Mouse (Mus musculus) neural tube, embryonic 11.5 days (tissue): ENCODE data around the gene Adm. TPM values are rescaled to one million over a fixed set of nuclear protein-coding genes. Genes with fewer than 3 reads are reported as not detected.

Source experiments
- ATAC-seq: fragments of 200-750 bp; cut with Nextera tagmentation; 2 replicates; pipeline ENCODE4 v1.8.0; 2017; ENCODE audit warnings: moderate number of reproducible peaks, mild to moderate bottlenecking, moderate TSS enrichment, moderate library complexity; ENCODE audit not compliant: insufficient read depth, low FRiP score, low TSS enrichment
- DNase-seq: peaks from one replicate; pipeline ENCODE4 v3.0.0-alpha.2; 2015; ENCODE audit warnings: low spot score
- H3K27ac ChIP-seq: fragments of 300-500 bp; sonication (generic); 2 replicates; pipeline ENCODE4 v1.5.1; 2014; ENCODE audit warnings: low read depth, mild to moderate bottlenecking, low read length
- H3K27me3 ChIP-seq: fragments of 300-500 bp; sonication (generic); 2 replicates; pipeline ENCODE4 v1.6.1; 2014; ENCODE audit warnings: mild to moderate bottlenecking, low read length, mixed read lengths; ENCODE audit not compliant: control insufficient read depth, insufficient read depth
- H3K36me3 ChIP-seq: fragments of 300-500 bp; sonication (generic); 2 replicates; pipeline ENCODE4 v1.6.1; 2014; ENCODE audit warnings: mild to moderate bottlenecking, low read length, moderate library complexity, mixed read lengths; ENCODE audit not compliant: control insufficient read depth, insufficient read depth
- H3K4me1 ChIP-seq: fragments of 300-500 bp; sonication (generic); 2 replicates; pipeline ENCODE4 v1.6.1; 2014; ENCODE audit warnings: low read length, mixed read lengths; ENCODE audit not compliant: control insufficient read depth, insufficient read depth
- H3K4me2 ChIP-seq: fragments of 300-500 bp; sonication (generic); 2 replicates; pipeline ENCODE4 v1.6.1; 2014; ENCODE audit warnings: low read depth, mild to moderate bottlenecking, moderate library complexity
- H3K4me3 ChIP-seq: fragments of 300-500 bp; sonication (generic); 2 replicates; pipeline ENCODE4 v1.5.1; 2014; ENCODE audit warnings: low read depth, low read length
- H3K9ac ChIP-seq: fragments of 300-500 bp; sonication (generic); 2 replicates; pipeline ENCODE4 v1.6.1; 2014; ENCODE audit warnings: mild to moderate bottlenecking, low read length
- H3K9me3 ChIP-seq: fragments of 300-500 bp; sonication (generic); 2 replicates; pipeline ENCODE4 v1.6.1; 2016; ENCODE audit warnings: low read length; ENCODE audit not compliant: control insufficient read depth
- WGBS: fragments of 180-500 bp; shearing (Covaris S2); extraction: QIAGEN DNeasy Blood & Tissue Kit; methylation state at CpG from one replicate; pipeline ENCODE4 v1.1.7; 2014; 5-methylcytosine and 5-hydroxymethylcytosine counted together
- polyA plus RNA-seq: library from polyadenylated mRNA; unstranded; fragments of >200 nt; fragmentation: Nextera tagmentation; extraction: Ambion mirVana; gene quantifications from 2 replicates; pipeline ENCODE4 v1.2.1, GENCODE M21; 2014

Gene Adm
- polyA plus RNA-seq, 1 experiment from 2014 or later: 3.4 TPM

DNA sequence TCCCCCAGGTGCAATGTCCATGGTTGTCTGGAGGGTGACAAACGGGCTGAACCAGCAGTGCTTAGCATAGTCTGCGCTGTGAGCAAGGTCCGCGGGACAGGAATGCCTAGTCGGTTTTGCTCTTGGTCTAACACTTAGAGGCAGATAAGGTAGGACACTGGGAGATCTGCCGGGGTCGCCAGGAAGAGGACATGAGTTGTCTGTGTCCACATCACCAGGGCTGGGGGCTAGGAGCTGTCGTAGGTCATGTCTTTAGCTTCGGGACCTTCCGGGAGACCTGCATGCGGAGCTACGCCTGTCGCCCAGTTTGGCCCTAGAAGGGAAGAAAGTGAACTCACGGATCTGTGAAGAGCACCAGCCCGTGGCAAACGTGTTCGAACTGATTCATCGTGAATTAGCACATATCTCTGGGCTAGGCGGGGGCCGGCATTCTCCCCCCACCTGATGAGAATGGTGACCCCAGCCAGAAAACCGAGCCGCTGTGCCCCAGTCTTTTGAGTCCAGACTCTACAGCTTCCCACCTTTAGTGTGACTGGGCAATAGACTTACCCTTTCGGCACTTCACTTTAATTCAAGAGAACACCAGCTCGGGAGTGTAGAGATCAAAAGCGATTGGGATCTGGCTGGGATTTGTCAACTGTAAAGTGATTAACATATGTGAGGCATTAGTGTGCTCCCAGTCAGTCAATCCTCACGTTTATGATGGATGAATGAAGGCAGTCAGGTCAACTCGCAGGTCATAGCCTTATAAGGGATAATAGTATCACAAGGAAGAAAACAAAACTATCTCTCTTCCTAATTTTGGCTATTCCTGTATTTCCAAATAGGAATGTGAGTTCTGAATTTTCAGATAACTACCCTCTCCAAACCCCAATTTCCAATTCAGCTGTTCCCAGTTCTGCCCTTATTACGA is 1.0 kb upstream of the Adm start:
- no peaks in the 10 kb centered on the region for H3K36me3 ChIP-seq
- no peak overlapping the region for H3K27ac ChIP-seq
- H3K9me3 ChIP-seq: no peaks in the 10 kb centered on the region
- peaks cover 52% of the 10 kb centered on the region for H3K27me3 ChIP-seq
- DNase-seq (peak; percentile 19), ATAC-seq (no peak)
- 2% methylated on average over 28 of the region's 28 CpGs for WGBS
- H3K4me1 ChIP-seq: peaks cover 22% of the 10 kb centered on the region
- peak overlapping the region; percentile 25 for H3K4me2 ChIP-seq
- peak overlapping the region; percentile 13 for H3K4me3 ChIP-seq
- no peak overlapping the region for H3K9ac ChIP-seq

DNA sequence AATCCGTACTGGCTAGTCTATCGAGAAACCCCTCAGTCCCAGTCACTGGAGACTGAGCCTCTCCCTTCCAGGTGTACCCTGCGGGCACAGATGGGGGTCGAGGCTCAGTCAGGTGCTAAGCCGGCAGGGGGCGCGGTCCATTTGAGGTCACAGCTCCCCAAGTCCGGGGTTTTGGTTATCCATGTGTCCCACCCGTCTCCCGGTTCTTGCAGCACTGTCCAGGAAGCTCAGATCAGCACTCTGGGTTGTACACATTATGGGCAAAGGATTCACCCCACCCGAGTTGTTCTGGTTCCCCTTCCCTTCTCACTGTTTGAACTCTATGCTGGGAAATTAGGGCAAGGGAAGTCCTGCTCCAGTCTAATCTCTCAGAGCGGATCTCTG is 370 bp upstream of the Adm start:
- no peak overlapping the region for H3K27ac ChIP-seq
- no peak for ATAC-seq
- 1% methylated on average over 12 of the region's 12 CpGs for WGBS
- peaks cover 22% of the 10 kb centered on the region for H3K4me1 ChIP-seq
- H3K4me3 ChIP-seq: peak overlapping the region; percentile 37; the same call in 1 of the 2 replicates
- no peak overlapping the region for H3K9ac ChIP-seq
- no peaks in the 10 kb centered on the region for H3K9me3 ChIP-seq
- H3K36me3 ChIP-seq: no peaks in the 10 kb centered on the region
- DNase-seq: peak; percentile 43
- H3K27me3 ChIP-seq: peaks cover 52% of the 10 kb centered on the region
- peak overlapping the region; percentile 78 for H3K4me2 ChIP-seq

DNA sequence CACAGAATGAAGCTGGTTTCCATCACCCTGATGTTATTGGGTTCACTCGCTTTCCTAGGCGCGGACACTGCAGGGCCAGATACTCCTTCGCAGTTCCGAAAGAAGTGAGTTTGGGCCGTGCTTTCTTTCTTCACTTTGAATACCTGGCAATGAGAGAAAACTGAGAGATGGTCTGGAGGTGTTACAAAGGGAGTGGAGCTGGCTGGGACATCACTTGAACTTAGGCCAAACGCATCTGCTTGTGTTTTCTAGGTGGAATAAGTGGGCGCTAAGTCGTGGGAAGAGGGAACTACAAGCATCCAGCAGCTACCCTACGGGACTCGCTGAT is 776 bp downstream of the Adm start:
- Histone ChIP-seq H3K36me3 (no peaks in the 10 kb centered on the region), H3K4me2 (peak overlapping the region; percentile 78), H3K4me3 (peak overlapping the region; percentile 37), H3K4me1 (peaks cover 22% of the 10 kb centered on the region), H3K9me3 (no peaks in the 10 kb centered on the region), H3K9ac (no peak overlapping the region; the same call in 1 of the 2 replicates), H3K27me3 (peaks cover 52% of the 10 kb centered on the region), H3K27ac (no peak overlapping the region)
- no peak for ATAC-seq
- WGBS: 2% methylated on average over 11 of the region's 11 CpGs
- peak; percentile 26 for DNase-seq

DNA sequence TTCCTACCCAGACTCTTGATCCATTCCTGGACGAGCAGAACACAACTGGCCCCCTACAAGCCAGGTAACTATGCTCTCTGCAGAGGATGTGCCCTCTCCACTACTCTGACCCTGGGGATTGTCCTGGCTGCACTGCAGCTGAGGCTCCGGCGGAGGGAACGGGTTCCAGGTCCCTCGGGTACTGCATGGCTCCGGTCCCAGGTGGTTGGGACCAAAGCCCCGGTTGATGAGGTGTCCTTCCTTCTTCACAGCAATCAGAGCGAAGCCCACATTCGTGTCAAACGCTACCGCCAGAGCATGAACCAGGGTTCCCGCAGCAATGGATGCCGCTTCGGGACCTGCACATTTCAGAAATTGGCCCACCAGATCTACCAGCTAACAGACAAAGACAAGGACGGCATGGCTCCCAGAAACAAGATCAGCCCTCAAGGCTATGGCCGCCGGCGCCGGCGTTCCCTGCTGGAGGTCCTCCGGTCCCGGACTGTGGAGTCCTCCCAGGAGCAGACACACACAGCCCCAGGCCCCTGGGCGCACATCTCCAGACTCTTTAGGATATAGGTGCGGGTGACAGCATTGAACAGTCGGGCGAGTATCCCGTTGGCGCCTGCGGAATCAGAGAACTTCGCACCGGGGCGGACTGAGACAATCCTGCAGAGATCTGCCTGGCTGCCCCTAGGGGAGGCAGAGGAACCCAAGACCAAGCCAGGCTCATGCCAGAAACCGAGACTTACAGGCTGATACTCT is 1.3 kb downstream of the Adm start:
- Histone ChIP-seq H3K36me3 (no peaks in the 10 kb centered on the region), H3K4me2 (peak overlapping the region; percentile 78), H3K4me1 (peaks cover 22% of the 10 kb centered on the region), H3K27ac (no peak overlapping the region), H3K9me3 (no peaks in the 10 kb centered on the region), H3K4me3 (peak overlapping the region; percentile 37), H3K27me3 (peaks cover 52% of the 10 kb centered on the region), H3K9ac (peak overlapping the region; percentile 8)
- ATAC-seq (no peak), DNase-seq (peak; percentile 72)
- under 1% methylated on average over 33 of the region's 33 CpGs for whole genome bisulfite sequencing

DNA sequence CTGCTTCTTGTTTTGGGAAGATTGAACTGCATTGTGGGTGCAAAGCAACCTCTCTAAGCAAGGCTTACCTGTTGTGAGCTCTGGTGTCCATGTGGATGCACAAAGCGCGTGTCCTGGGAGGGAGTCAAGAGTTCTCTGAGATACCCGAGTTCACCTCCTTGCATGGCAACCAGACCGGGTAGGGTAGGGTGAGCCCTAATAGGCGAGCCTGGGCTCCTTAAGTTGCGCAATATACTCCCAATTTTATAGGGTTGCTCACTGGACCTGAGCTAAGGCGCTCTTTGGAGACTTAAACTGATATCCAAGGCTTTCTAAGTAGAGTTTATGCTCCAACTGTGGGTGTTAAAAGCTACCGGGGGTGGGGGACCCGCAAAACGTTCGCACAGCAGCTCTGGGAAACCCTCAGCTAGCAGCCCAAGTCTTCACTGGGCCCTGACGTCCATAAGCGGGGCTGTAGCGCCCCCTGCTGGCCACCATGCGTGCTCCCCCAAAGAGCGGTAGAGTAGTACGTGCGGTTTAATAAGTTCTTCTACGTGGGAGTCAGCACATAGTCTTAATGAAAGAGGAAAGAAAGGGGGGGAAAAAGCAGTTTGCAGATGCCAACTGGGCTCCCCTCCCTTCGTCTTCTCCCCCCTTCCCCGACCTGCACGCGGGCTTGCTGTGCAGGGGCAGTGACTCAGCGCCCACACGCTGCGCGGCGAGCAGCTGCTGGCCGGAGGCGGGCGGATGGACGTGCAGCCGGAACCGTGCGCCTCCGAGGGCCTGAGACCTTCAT is 2.6 kb downstream of the Adm start:
- peaks cover 49% of the 10 kb centered on the region for H3K27me3 ChIP-seq
- H3K4me1 ChIP-seq: peaks cover 22% of the 10 kb centered on the region
- peak overlapping the region; percentile 41 for H3K9ac ChIP-seq
- no peaks in the 10 kb centered on the region for H3K9me3 ChIP-seq
- peak overlapping the region; percentile 59 for H3K4me2 ChIP-seq
- ATAC-seq (peak; percentile 83), DNase-seq (peak; percentile 92)
- H3K27ac ChIP-seq: no peak overlapping the region
- H3K4me3 ChIP-seq: peak overlapping the region; percentile 34
- H3K36me3 ChIP-seq: no peaks in the 10 kb centered on the region
- WGBS: under 1% methylated on average over 36 of the region's 36 CpGs

DNA sequence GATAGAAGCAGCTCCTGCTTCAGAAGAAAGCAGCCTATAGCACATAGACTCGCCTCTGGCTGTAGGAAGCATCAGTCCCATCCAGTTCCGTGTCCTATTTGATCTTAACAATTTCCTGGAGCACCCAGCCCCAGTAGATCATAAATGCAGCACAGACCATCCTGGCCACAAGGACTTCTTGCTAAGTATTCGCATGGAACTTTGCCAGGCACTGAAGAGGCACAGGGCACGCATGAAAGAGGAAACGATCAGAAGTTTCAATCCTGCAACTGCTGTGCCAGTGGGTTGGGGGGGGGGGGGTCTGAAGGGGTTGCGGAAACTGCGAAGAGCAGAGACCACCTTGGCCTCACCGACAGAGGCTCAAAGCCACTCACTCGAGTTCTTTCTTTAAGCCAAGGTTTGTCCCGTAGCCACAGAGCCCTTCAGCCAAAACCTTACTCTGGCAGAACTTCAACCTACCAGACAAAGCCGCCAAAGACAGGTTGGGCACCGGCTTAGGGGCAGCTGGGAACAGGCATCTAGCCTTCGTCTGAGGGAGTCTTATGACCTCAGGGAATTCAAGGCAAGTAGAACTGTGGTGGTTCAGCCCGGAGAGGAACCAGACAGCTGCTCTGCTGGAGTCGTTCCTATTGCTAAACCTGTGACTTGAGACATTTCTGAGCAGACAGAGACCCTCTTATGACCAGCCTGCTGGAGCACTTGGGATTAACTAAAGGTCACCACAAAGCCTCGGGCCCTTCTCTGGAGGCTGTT is 3.9 kb downstream of the Adm start:
- DNase-seq (no peak), ATAC-seq (no peak)
- Histone ChIP-seq H3K4me1 (peaks cover 22% of the 10 kb centered on the region), H3K36me3 (no peaks in the 10 kb centered on the region), H3K27me3 (peaks cover 37% of the 10 kb centered on the region), H3K9ac (no peak overlapping the region), H3K27ac (no peak overlapping the region), H3K9me3 (no peaks in the 10 kb centered on the region), H3K4me2 (no peak overlapping the region), H3K4me3 (no peak overlapping the region)
- 84% methylated on average over 16 of the region's 16 CpGs for WGBS

DNA sequence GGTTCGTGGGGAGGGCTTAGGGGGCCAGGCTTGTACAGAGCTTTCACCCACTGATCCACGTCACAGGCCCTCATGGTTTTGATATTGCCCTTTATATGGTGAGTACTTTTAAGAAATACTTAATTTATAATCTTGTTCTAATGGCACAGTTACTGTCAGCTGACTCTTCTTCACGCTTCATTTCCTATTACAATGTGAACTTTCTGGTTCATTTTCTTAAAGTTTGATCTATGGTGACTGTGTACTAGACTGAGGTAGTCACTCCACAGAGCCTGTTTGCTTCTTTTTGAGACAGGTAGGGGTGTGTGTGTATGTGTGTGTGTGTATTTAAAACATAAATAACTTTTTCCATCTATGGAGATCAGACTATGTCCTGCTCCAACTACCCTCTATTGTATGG is 8.5 kb downstream of the Adm start:
- Histone ChIP-seq H3K4me3 (no peak overlapping the region), H3K36me3 (no peaks in the 10 kb centered on the region), H3K4me2 (no peak overlapping the region), H3K27me3 (no peaks in the 10 kb centered on the region), H3K4me1 (peaks cover 4% of the 10 kb centered on the region; the same call in 1 of the 2 replicates), H3K9me3 (no peaks in the 10 kb centered on the region), H3K9ac (no peak overlapping the region), H3K27ac (no peak overlapping the region)
- WGBS: 80% methylated on average over 3 of the region's 3 CpGs
- ATAC-seq: no peak
- no peak for DNase-seq

DNA sequence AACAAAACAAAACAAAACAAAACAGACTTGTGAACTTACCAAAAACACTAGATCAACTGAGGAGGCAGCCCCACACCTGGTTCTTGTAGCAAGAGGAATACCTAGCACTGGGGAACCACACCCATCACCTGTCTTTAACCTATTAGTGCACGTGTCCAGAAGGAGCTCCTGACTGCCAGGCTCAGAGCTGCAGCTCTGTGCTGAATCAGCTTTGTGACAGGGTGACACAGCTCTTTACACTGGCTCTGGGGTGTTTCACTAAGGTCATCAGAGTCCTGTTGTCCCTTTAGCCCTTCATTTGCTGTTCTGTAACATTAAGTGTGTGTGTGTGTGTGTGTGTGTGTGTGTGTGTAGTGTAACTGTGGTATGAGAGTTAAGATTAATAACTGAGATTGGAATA is 9.1 kb downstream of the Adm start:
- H3K27ac ChIP-seq: no peak overlapping the region
- ATAC-seq: no peak
- no peak for DNase-seq
- no peaks in the 10 kb centered on the region for H3K27me3 ChIP-seq
- H3K36me3 ChIP-seq: no peaks in the 10 kb centered on the region
- H3K4me2 ChIP-seq: no peak overlapping the region
- H3K4me3 ChIP-seq: no peak overlapping the region
- 67% methylated on average over 1 of the region's 1 CpGs for WGBS
- H3K9me3 ChIP-seq: no peaks in the 10 kb centered on the region
- H3K4me1 ChIP-seq: peaks cover 4% of the 10 kb centered on the region; the same call in 1 of the 2 replicates
- no peak overlapping the region for H3K9ac ChIP-seq
